Mouse (Mus musculus): ENCODE measurements around the gene Ccm2l. TPM values are rescaled to one million over a fixed set of nuclear protein-coding genes. Genes with fewer than 3 reads are reported as not detected.

The Ccm2l gene
- polyA plus RNA-seq, 1 experiment from 2014 or later: 10.7 TPM

DNA sequence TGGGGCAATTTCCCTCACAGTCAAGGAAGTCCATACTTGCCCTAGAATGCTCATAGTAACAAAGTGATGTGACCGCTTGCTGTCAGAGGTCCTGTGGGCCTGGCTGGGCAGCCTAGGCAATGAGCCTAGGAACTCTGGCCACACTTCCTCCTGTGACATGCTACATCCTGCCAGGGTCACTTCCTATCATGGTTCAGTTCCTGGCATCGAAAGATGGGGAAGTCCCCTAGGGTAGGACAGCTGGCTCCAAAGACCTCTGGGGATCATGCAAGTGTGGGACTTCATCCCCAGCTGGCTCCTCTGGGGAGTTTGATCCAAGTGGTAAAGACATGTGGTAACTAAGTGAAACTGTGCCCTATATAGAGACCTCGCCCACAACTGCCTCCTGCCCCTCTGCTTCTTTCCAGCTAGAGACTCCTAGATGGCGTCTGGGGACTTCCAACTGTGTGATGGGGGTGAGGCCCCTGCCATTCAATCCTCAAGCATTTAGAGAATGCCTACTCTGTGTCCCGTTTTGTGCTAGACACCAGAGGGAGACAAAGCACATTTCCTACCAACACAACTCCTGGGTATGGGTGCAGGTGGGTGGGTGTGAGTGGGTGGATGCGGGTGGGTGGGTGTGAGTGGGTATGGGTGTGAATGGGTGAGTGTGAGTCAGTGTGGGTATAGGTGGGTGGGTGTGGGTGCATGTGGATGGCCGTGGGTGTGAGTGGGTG lies 18.7 kb downstream of the Ccm2l start:
- H3K4me2 ChIP-seq (replicated peaks; ENCODE audit: low read depth, low read length): no peak overlapping the region
- peak overlapping the region; percentile 86 for H3K27ac ChIP-seq (ENCODE audit: low read length)
- peak; percentile 61 for TF ChIP-seq CTCF (IDR thresholded peaks at IDR 0.05)
- no peak for TF ChIP-seq EP300 (IDR thresholded peaks at IDR 0.05)
- H3K9me3 ChIP-seq (ENCODE audit: low read length): no peaks in the 10 kb centered on the region
- ATAC-seq (peak; percentile 57), DNase-seq (ENCODE audit: low spot score) (peak; percentile 68)
- H3K36me3 ChIP-seq (ENCODE audit: insufficient read depth, low read length): no peaks in the 10 kb centered on the region
- H3K4me3 ChIP-seq (ENCODE audit: low read depth, low read length): no peak overlapping the region
- H3K9ac ChIP-seq (replicated peaks; ENCODE audit: low read depth): no peak overlapping the region
- H3K4me1 ChIP-seq (ENCODE audit: insufficient read depth, low read depth, low read length): peaks cover 7% of the 10 kb centered on the region; the same call in 1 of the 2 replicates
- WGBS: 52% methylated on average over 7 of the region's 7 CpGs
- no peaks in the 10 kb centered on the region for H3K27me3 ChIP-seq (replicated peaks; ENCODE audit: insufficient read depth, low read length)

- Histone ChIP-seq H3K9me3 (ENCODE audit: low read length) (no peaks in the 10 kb centered on the region), H3K9ac (replicated peaks; ENCODE audit: low read depth) (no peak overlapping the region), H3K27ac (ENCODE audit: low read length) (0 out of 2 replicates have a peak overlapping the region, but pooled peaks have one; percentile 86), H3K4me1 (ENCODE audit: insufficient read depth, low read depth, low read length) (peaks cover 9% of the 10 kb centered on the region; the same call in 1 of the 2 replicates), H3K4me2 (replicated peaks; ENCODE audit: low read depth, low read length) (no peak overlapping the region), H3K36me3 (ENCODE audit: insufficient read depth, low read length) (no peaks in the 10 kb centered on the region), H3K4me3 (ENCODE audit: low read depth, low read length) (no peak overlapping the region), H3K27me3 (replicated peaks; ENCODE audit: insufficient read depth, low read length) (no peaks in the 10 kb centered on the region)
- DNase-seq (ENCODE audit: low spot score) (no peak), ATAC-seq (no peak)
- TF ChIP-seq EP300 (IDR thresholded peaks at IDR 0.05) (no peak), CTCF (IDR thresholded peaks at IDR 0.05) (no peak)
- 86% methylated on average over 6 of the region's 6 CpGs for WGBS
Observed at GRCm38 (mm10) chr2:153085556-153085955, 19.8 kb downstream of the Ccm2l start.

DNA sequence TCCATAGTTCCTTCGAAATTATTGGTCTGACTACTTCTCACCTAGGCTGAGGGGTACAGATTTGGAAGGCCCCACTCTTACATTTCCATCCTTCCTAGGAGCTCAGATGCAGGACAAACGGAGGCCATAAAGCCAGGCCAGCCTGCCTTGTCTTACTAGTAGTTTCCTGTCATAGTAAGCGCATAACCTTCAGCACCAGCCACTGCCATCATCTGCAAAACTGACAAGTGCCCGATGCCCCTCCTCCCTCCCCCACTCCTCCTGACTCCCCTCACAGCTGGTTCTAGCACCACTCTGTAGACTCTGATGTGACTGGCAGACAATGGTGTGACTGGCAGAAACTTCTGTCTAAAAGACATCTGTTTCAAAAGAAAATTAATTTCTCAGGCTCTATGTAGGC lies 20.4 kb downstream of the Ccm2l start:
- H3K4me1 ChIP-seq (ENCODE audit: insufficient read depth, low read depth, low read length): peaks cover 9% of the 10 kb centered on the region; the same call in 1 of the 2 replicates
- WGBS: 80% methylated on average over 4 of the region's 4 CpGs
- H3K36me3 ChIP-seq (ENCODE audit: insufficient read depth, low read length): no peaks in the 10 kb centered on the region
- DNase-seq (ENCODE audit: low spot score) (no peak), ATAC-seq (no peak)
- H3K27me3 ChIP-seq (replicated peaks; ENCODE audit: insufficient read depth, low read length): no peaks in the 10 kb centered on the region
- H3K9ac ChIP-seq (replicated peaks; ENCODE audit: low read depth): no peak overlapping the region
- H3K27ac ChIP-seq (ENCODE audit: low read length): no peak overlapping the region
- TF ChIP-seq CTCF (IDR thresholded peaks at IDR 0.05) (no peak), EP300 (IDR thresholded peaks at IDR 0.05) (no peak)
- H3K4me2 ChIP-seq (replicated peaks; ENCODE audit: low read depth, low read length): no peak overlapping the region
- no peak overlapping the region for H3K4me3 ChIP-seq (ENCODE audit: low read depth, low read length)
- H3K9me3 ChIP-seq (ENCODE audit: low read length): no peaks in the 10 kb centered on the region

DNA sequence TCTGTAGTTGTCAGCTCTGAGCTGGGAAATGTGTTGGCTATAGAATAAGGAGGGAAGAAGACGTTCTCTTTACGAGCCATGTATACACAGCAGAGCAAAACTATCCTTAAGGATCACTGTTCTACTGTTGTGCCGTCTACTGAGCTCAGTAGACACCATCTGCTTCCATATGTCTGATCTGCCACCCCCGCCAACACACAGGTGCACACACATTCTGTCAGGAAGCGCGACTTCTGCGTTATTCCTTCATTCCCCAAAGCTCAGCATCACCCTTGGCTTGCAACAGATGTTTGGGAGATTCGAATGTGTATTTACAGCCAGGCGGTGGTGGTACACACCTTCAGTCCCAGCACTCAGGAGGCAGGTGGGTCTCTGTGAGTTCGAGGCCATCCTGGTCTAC lies 21.3 kb downstream of the Ccm2l start:
- Histone ChIP-seq H3K4me2 (replicated peaks; ENCODE audit: low read depth, low read length) (no peak overlapping the region), H3K4me1 (ENCODE audit: insufficient read depth, low read depth, low read length) (peaks cover 9% of the 10 kb centered on the region; the same call in 1 of the 2 replicates), H3K9me3 (ENCODE audit: low read length) (no peaks in the 10 kb centered on the region), H3K27me3 (replicated peaks; ENCODE audit: insufficient read depth, low read length) (no peaks in the 10 kb centered on the region), H3K36me3 (ENCODE audit: insufficient read depth, low read length) (no peaks in the 10 kb centered on the region), H3K4me3 (ENCODE audit: low read depth, low read length) (no peak overlapping the region), H3K27ac (ENCODE audit: low read length) (no peak overlapping the region), H3K9ac (replicated peaks; ENCODE audit: low read depth) (no peak overlapping the region)
- DNase-seq (ENCODE audit: low spot score) (no peak), ATAC-seq (no peak)
- TF ChIP-seq EP300 (IDR thresholded peaks at IDR 0.05): no peak
- no peak for TF ChIP-seq CTCF (IDR thresholded peaks at IDR 0.05)
- WGBS: 89% methylated on average over 10 of the region's 10 CpGs

GRCm38 (mm10) chr2:153089316-153089715 lies 23.6 kb downstream of the Ccm2l start:
- Histone ChIP-seq H3K9ac (replicated peaks; ENCODE audit: low read depth) (no peak overlapping the region), H3K4me3 (ENCODE audit: low read depth, low read length) (no peak overlapping the region), H3K36me3 (ENCODE audit: insufficient read depth, low read length) (no peaks in the 10 kb centered on the region), H3K27me3 (replicated peaks; ENCODE audit: insufficient read depth, low read length) (no peaks in the 10 kb centered on the region), H3K4me1 (ENCODE audit: insufficient read depth, low read depth, low read length) (peaks cover 4% of the 10 kb centered on the region; the same call in 1 of the 2 replicates), H3K27ac (ENCODE audit: low read length) (no peak overlapping the region), H3K9me3 (ENCODE audit: low read length) (no peaks in the 10 kb centered on the region), H3K4me2 (replicated peaks; ENCODE audit: low read depth, low read length) (no peak overlapping the region)
- WGBS: 51% methylated on average over 2 of the region's 2 CpGs
- DNase-seq (ENCODE audit: low spot score) (no peak), ATAC-seq (no peak)
- TF ChIP-seq EP300 (IDR thresholded peaks at IDR 0.05) (no peak), CTCF (IDR thresholded peaks at IDR 0.05) (no peak)

DNA sequence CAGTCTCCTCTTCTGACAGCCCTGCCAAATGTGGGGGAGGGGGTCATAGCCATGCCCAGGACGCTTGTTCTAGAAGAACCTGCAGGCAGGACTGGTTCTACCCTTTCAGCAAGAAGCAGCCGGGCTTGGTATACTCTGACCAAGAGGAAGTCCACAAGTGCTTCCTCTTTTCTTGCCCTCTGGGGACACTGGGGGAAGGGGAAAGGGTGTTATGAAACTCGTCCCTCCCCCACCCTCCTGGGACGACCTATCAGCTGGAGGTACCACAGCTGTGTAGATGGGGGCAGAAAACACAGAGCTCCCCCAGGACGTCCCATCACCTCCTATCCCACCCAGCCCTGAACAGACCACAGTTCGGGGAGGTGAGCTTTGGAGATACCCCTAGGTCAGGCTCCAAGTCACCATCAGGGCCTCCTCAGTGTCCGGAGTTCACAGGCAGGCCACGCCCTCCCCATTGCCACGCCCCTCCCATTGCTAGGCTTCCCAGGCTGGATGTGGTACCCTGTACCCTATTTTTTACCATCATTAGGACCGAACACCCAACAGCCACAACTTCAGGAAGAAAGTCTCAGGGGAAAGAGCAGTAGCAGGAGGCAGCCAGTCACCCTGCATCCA lies 24.9 kb downstream of the Ccm2l start:
- 0 out of 2 replicates have a peak, but pooled peaks cover 2% of the 10 kb centered on the region for H3K4me1 ChIP-seq (ENCODE audit: insufficient read depth, low read depth, low read length)
- no peaks in the 10 kb centered on the region for H3K9me3 ChIP-seq (ENCODE audit: low read length)
- no peaks in the 10 kb centered on the region for H3K27me3 ChIP-seq (replicated peaks; ENCODE audit: insufficient read depth, low read length)
- H3K27ac ChIP-seq (ENCODE audit: low read length): peak overlapping the region; percentile 45; the same call in 1 of the 2 replicates
- ATAC-seq (peak; percentile 83), DNase-seq (ENCODE audit: low spot score) (peak; percentile 71)
- TF ChIP-seq CTCF (IDR thresholded peaks at IDR 0.05) (no peak), EP300 (IDR thresholded peaks at IDR 0.05) (no peak)
- H3K4me3 ChIP-seq (ENCODE audit: low read depth, low read length): no peak overlapping the region
- 27% methylated on average over 10 of the region's 10 CpGs for WGBS
- no peak overlapping the region for H3K9ac ChIP-seq (replicated peaks; ENCODE audit: low read depth)
- H3K36me3 ChIP-seq (ENCODE audit: insufficient read depth, low read length): no peaks in the 10 kb centered on the region
- H3K4me2 ChIP-seq (replicated peaks; ENCODE audit: low read depth, low read length): no peak overlapping the region

All from lung, postnatal 0 days (tissue).